In the genomic region with DNA sequence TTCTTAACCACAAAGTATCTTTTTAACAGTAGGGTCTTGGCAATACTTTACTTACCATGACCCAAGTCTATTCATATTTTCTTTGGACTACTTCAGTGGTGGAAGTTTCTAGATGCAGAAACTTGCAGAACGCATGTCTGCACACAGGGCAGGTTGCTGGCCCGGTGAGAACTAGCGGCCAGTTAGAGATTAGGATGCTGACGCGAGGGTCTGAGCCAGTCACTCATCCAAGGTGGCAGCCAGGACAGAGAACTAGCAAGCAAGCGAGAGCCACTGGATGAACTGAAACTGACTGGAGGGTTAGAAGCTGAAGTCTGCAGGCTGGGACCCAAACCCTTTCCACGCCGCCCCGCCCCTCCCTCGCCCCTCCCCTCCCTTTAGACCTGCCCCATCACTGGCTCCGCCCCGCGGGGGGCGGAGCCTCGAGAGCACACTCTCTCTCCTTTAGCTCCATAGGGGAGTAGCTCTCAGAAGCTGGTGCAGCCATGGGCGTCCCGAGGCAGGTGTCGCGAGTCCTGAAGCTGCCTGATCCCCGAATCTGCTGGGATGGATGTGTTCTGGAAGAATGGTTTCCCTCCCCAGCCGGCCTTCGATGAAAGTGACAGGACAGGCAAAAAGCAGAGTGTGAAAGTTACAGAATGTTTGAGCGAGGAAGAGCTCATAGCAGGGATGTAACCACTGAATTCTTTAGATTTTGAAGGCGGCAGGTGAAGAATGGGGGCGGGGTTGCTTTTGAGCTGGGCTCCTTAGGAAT, we compare ENCODE assay signal across 8 mouse cellular contexts.
DNase-seq lines count a peak whose midpoint lies in the region; ATAC-seq and TF ChIP-seq lines count a peak whose summit lies in the region.

No protein-coding gene starts in this region.

- H3K9ac ChIP-seq in heart, adult 2 months (ENCODE audit: low read depth, low read length): peak overlapping the region; percentile 50; the same call in 1 of the 2 replicates
- H3K9ac ChIP-seq in neural tube, embryonic 13.5 days: peak overlapping the region; percentile 58

- no peak for TF ChIP-seq POLR2A in heart, adult 2 months (IDR thresholded peaks at IDR 0.05; ENCODE audit: insufficient read depth, low read depth, low read length)

- no peaks in the 10 kb centered on the region for H3K79me2 ChIP-seq in heart, adult 2 months (replicated peaks; ENCODE audit: control insufficient read depth, insufficient read depth, low read length)

- no peak for TF ChIP-seq CTCF in heart, adult 2 months (IDR thresholded peaks at IDR 0.05)

- H3K4me2 ChIP-seq in neural tube, embryonic 13.5 days: peak overlapping the region; percentile 68

- no peaks in the 10 kb centered on the region for H3K36me3 ChIP-seq in heart, adult 2 months (ENCODE audit: control insufficient read depth, insufficient read depth, low read length)
- H3K36me3 ChIP-seq in neural tube, embryonic 13.5 days: no peaks in the 10 kb centered on the region

- WGBS in heart, adult 2 months: 3% methylated on average over 24 of the region's 25 CpGs
- 3% methylated on average over 24 of the region's 25 CpGs for WGBS in neural tube, embryonic 13.5 days

- peaks cover 3% of the 10 kb centered on the region; the same call in 1 of the 2 replicates for H3K4me1 ChIP-seq in heart, adult 2 months (ENCODE audit: control insufficient read depth, insufficient read depth, low read length)
- 0 out of 2 replicates have a peak, but pooled peaks cover 6% of the 10 kb centered on the region for H3K4me1 ChIP-seq in neural tube, embryonic 13.5 days (replicated peaks)

- no peak overlapping the region for H3K27ac ChIP-seq in heart, adult 2 months
- H3K27ac ChIP-seq in neural tube, embryonic 13.5 days (replicated peaks): no peak overlapping the region

- TF ChIP-seq EP300 in heart, adult 2 months (IDR thresholded peaks at IDR 0.05; ENCODE audit: insufficient read depth, low read depth, low read length): no peak

- ATAC-seq in neural tube, embryonic 13.5 days (ENCODE audit: low read depth): peak; percentile 99

- no peaks in the 10 kb centered on the region for H3K9me3 ChIP-seq in neural tube, embryonic 13.5 days

- peak; percentile 53 for DNase-seq in CD4-positive, CD25-positive, alpha-beta regulatory T cell, adult 2 months (ENCODE audit: low read depth, low spot score)
- DNase-seq in ZHBTc4 (ENCODE audit: low read depth, low spot score): peak; percentile 95
- DNase-seq in embryo, embryonic 11 days: peak; percentile 92
- peak; percentile 34 to 47 for DNase-seq in heart, adult 2 months
- peak; percentile 56 for DNase-seq in kidney, adult 18-20 months
- peak; percentile 28 for DNase-seq in lung, adult 18-20 months
- DNase-seq in thymus, postnatal 4 days: peak; percentile 60

- intact Hi-C loops in heart, adult 2 months (cut with DNase I): no loop called here

- H3K27me3 ChIP-seq in heart, adult 2 months (ENCODE audit: control insufficient read depth, insufficient read depth, low read length): no peaks in the 10 kb centered on the region
- no peaks in the 10 kb centered on the region for H3K27me3 ChIP-seq in neural tube, embryonic 13.5 days

- H3K4me3 ChIP-seq in heart, adult 2 months: peak overlapping the region; percentile 32; the same call in 1 of the 2 replicates
- H3K4me3 ChIP-seq in neural tube, embryonic 13.5 days: peak overlapping the region; percentile 38

Comparison
In these comparisons a context has a peak if more than half of its experiments do, and no peak if none do; other contexts are left out.
1. DNase-seq: peak in every context shown above with its lines; median percentile 95 in ZHBTc4; 92 in embryo, embryonic 11 days; 60 in thymus, postnatal 4 days; 56 in kidney, adult 18-20 months; 53 in CD4-positive, CD25-positive, alpha-beta regulatory T cell, adult 2 months; 40 in heart, adult 2 months; 28 in lung, adult 18-20 months.